Mouse (Mus musculus): ENCODE data around the gene Hsp90ab1.

- TF ChIP-seq E2F4 (IDR thresholded peaks at IDR 0.05; ENCODE audit: insufficient read depth) = no peak
- peak; percentile 64 for TF ChIP-seq POLR2A (IDR thresholded peaks at IDR 0.05; ENCODE audit: insufficient read length, low read depth)
- no peak for TF ChIP-seq SRF (IDR thresholded peaks at IDR 0.05; ENCODE audit: control insufficient read depth, insufficient read length, low read depth)
- TF ChIP-seq USF1 (IDR thresholded peaks at IDR 0.05; ENCODE audit: low read depth) = no peak
- no peak for TF ChIP-seq TCF12 (IDR thresholded peaks at IDR 0.05; ENCODE audit: insufficient read depth, poor library complexity, severe bottlenecking)
- no peak for TF ChIP-seq MYOG (IDR thresholded peaks at IDR 0.05; ENCODE audit: control insufficient read depth in 1 of 3, insufficient read depth in 1 of 3, insufficient read length in 2 of 3, low read depth in 2 of 3)
- no peak for TF ChIP-seq MYOD1 (IDR thresholded peaks at IDR 0.05; ENCODE audit: control insufficient read depth in 1 of 3, insufficient read length in 2 of 3, low read depth in 2 of 3)
- peak; percentile 70 for TF ChIP-seq POLR2AphosphoS2 (IDR thresholded peaks at IDR 0.05; ENCODE audit: insufficient read length, low read depth)
- TF ChIP-seq CEBPB (IDR thresholded peaks at IDR 0.05; ENCODE audit: insufficient read depth, poor library complexity, severe bottlenecking) = no peak
- TF ChIP-seq MAX (IDR thresholded peaks at IDR 0.05; ENCODE audit: low read depth) = no peak
- TF ChIP-seq TCF3 (IDR thresholded peaks at IDR 0.05; ENCODE audit: insufficient read length, low read depth) = no peak
- no peak for TF ChIP-seq REST (IDR thresholded peaks at IDR 0.05; ENCODE audit: insufficient read depth, insufficient read length)
Observed at GRCm38 (mm10) chr17:45555452-45556106, 17.5 kb downstream of the Hsp90ab1 start, which contains the start of gene Nfkbie.
